31 mouse cellular contexts compared by ENCODE assay signal in the genomic region with DNA sequence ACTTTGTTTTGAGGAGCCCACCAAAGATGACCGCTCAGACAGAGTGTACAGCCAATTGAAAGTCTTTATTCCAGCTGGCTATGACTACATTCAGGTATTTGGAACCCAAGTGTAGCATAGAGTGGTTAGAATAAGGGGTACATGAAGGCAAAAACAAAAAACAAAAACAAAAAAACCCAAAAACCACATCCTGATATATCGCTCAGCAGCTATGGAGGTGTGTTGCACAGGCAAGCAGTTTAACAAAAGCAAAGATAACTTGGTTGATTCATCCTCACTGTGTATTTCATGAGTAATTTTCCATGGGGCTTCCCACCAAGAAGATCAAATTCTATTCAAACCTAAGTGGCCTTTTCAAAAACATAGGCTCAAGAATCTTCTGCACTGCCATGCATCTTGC. TPM values are rescaled to one million over a fixed set of nuclear protein-coding genes. Genes with fewer than 3 reads are reported as not detected.
"Had no signal": no experiment of that assay in that cellular context is flagged by ENCODE, and none has a peak within 500 bp of the region (broad histone marks: within the 10 kb centered on the region; RNA-seq: fewer than 3 reads in every experiment).

No protein-coding gene starts in this region.

- H3K36me3 ChIP-seq: limb, embryonic 10.5 days; limb, embryonic 13.5 days; liver, embryonic 12.5 days; liver, embryonic 15.5 days; lung, embryonic 15.5 days; midbrain, embryonic 10.5 days; midbrain, embryonic 13.5 days had no signal

- DNase-seq: kidney, adult 18-20 months; kidney, adult 9 months; kidney, postnatal 14 days; kidney, postnatal 4 days; liver; lung, adult 18-20 months; lung, postnatal 10 days; lung, postnatal 36 days; right cerebral cortex, adult 18-20 months; thymus, postnatal 36 days had no signal

- H3K4me1 ChIP-seq: limb, embryonic 10.5 days; limb, embryonic 13.5 days; liver, embryonic 12.5 days; liver, embryonic 15.5 days; lung, embryonic 15.5 days; megakaryocyte, embryonic 14.5 days; midbrain, embryonic 10.5 days; midbrain, embryonic 13.5 days had no signal

- H3K4me3 ChIP-seq: limb, embryonic 10.5 days; limb, embryonic 13.5 days; liver, embryonic 12.5 days; liver, embryonic 15.5 days; lung, embryonic 15.5 days; megakaryocyte, embryonic 14.5 days; midbrain, embryonic 10.5 days; midbrain, embryonic 13.5 days; myocyte had no signal

- H3K27me3 ChIP-seq: limb, embryonic 13.5 days; liver, embryonic 12.5 days; liver, embryonic 15.5 days; lung, embryonic 15.5 days; megakaryocyte, embryonic 14.5 days; midbrain, embryonic 13.5 days had no signal

- H3K27ac ChIP-seq: limb, embryonic 10.5 days; limb, embryonic 13.5 days; liver, embryonic 12.5 days; liver, embryonic 15.5 days; lung, embryonic 15.5 days; midbrain, embryonic 10.5 days; midbrain, embryonic 13.5 days; stomach, postnatal 0 days had no signal

RNA-seq across cellular contexts. Expression of gene Olfr530, which starts 0.8 kb away (rescaled TPM):
- total RNA-seq: layer of hippocampus, adult 18-20 months; layer of hippocampus, postnatal 14 days; left cerebral cortex, adult 8-10 months; left cerebral cortex, postnatal 14 days; monocyte, adult 5-6 weeks had no signal
- polyA plus RNA-seq: kidney, embryonic 16.5 days; limb, embryonic 10.5 days; limb, embryonic 13.5 days; liver, embryonic 12.5 days; liver, embryonic 15.5 days; lung, embryonic 15.5 days; midbrain, embryonic 10.5 days; midbrain, embryonic 13.5 days; midbrain, embryonic 16.5 days; myocyte; neural tube, embryonic 11.5 days; neural tube, embryonic 14.5 days; stomach, embryonic 14.5 days; stomach, postnatal 0 days; urinary bladder, adult 2 months had no signal

RNA-seq across cellular contexts. Expression of gene Olfr60, which starts 15.4 kb away (rescaled TPM):
- total RNA-seq: layer of hippocampus, adult 18-20 months; layer of hippocampus, postnatal 14 days; left cerebral cortex, adult 8-10 months; left cerebral cortex, postnatal 14 days; monocyte, adult 5-6 weeks had no signal
- polyA plus RNA-seq: kidney, embryonic 16.5 days; limb, embryonic 10.5 days; limb, embryonic 13.5 days; liver, embryonic 12.5 days; liver, embryonic 15.5 days; lung, embryonic 15.5 days; midbrain, embryonic 10.5 days; midbrain, embryonic 13.5 days; midbrain, embryonic 16.5 days; myocyte; neural tube, embryonic 11.5 days; neural tube, embryonic 14.5 days; stomach, embryonic 14.5 days; stomach, postnatal 0 days had no signal

RNA-seq across cellular contexts. Expression of gene Olfr531, which starts 25.8 kb away (rescaled TPM):
- total RNA-seq: layer of hippocampus, adult 18-20 months; layer of hippocampus, postnatal 14 days; left cerebral cortex, adult 8-10 months; left cerebral cortex, postnatal 14 days; monocyte, adult 5-6 weeks had no signal
- polyA plus RNA-seq: kidney, embryonic 16.5 days; limb, embryonic 10.5 days; limb, embryonic 13.5 days; liver, embryonic 12.5 days; liver, embryonic 15.5 days; lung, embryonic 15.5 days; midbrain, embryonic 10.5 days; midbrain, embryonic 13.5 days; midbrain, embryonic 16.5 days; myocyte; neural tube, embryonic 11.5 days; neural tube, embryonic 14.5 days; stomach, embryonic 14.5 days; stomach, postnatal 0 days; urinary bladder, adult 2 months had no signal

RNA-seq across cellular contexts. Expression of gene Olfr527, which starts 43.1 kb away (rescaled TPM):
- total RNA-seq: layer of hippocampus, adult 18-20 months; layer of hippocampus, postnatal 14 days; left cerebral cortex, adult 8-10 months; left cerebral cortex, postnatal 14 days; monocyte, adult 5-6 weeks had no signal
- polyA plus RNA-seq: kidney, embryonic 16.5 days; limb, embryonic 10.5 days; limb, embryonic 13.5 days; liver, embryonic 12.5 days; liver, embryonic 15.5 days; lung, embryonic 15.5 days; midbrain, embryonic 10.5 days; midbrain, embryonic 13.5 days; midbrain, embryonic 16.5 days; myocyte; neural tube, embryonic 11.5 days; neural tube, embryonic 14.5 days; stomach, embryonic 14.5 days; stomach, postnatal 0 days; urinary bladder, adult 2 months had no signal

RNA-seq across cellular contexts. Expression of gene Olfr532, which starts 44.5 kb away (rescaled TPM):
- total RNA-seq: layer of hippocampus, adult 18-20 months; layer of hippocampus, postnatal 14 days; left cerebral cortex, adult 8-10 months; left cerebral cortex, postnatal 14 days; monocyte, adult 5-6 weeks had no signal
- polyA plus RNA-seq: kidney, embryonic 16.5 days; limb, embryonic 10.5 days; limb, embryonic 13.5 days; liver, embryonic 12.5 days; liver, embryonic 15.5 days; lung, embryonic 15.5 days; midbrain, embryonic 10.5 days; midbrain, embryonic 13.5 days; midbrain, embryonic 16.5 days; myocyte; neural tube, embryonic 11.5 days; neural tube, embryonic 14.5 days; stomach, embryonic 14.5 days; stomach, postnatal 0 days; urinary bladder, adult 2 months had no signal
